In genomic region chr11:19979338-19979737, GRCm38 (mm10) we compare ENCODE assay signal across 9 mouse cellular contexts. TPM values are rescaled to one million over a fixed set of nuclear protein-coding genes. Genes with fewer than 3 reads are reported as not detected.
DNase-seq lines count a peak whose midpoint lies in the region; ATAC-seq lines count a peak whose summit lies in the region.
"Had no signal": no experiment of that assay in that cellular context is flagged by ENCODE, and none has a peak within 500 bp of the region (broad histone marks: within the 10 kb centered on the region; RNA-seq: fewer than 3 reads in every experiment).

No protein-coding gene starts in this region.

- peak; percentile 53 to 55 for DNase-seq in cerebellum, adult 18-20 months
- DNase-seq in cerebellum, adult 9-11 months = no peak
- DNase-seq in right cerebral cortex, adult 2 months (ENCODE audit: low spot score in 2 of 2) = peak; percentile 78 to 79
- no peak for DNase-seq in right cerebral cortex, postnatal 14 days
- DNase-seq in lung, postnatal 36 days = peak; percentile 63
- no peak for DNase-seq in midbrain, embryonic 11.5 days (ENCODE audit: low spot score, missing footprints)

- no peaks in the 10 kb centered on the region for H3K27me3 ChIP-seq in forebrain, embryonic 16.5 days (replicated peaks; ENCODE audit: control insufficient read depth, insufficient read depth, low read length)
- no peaks in the 10 kb centered on the region for H3K27me3 ChIP-seq in midbrain, embryonic 11.5 days (ENCODE audit: control insufficient read depth, insufficient read depth, low read length)
- H3K27me3 ChIP-seq: CH12.LX had no signal

- no peaks in the 10 kb centered on the region for H3K36me3 ChIP-seq in forebrain, embryonic 16.5 days (ENCODE audit: control insufficient read depth, insufficient read depth)
- no peaks in the 10 kb centered on the region for H3K36me3 ChIP-seq in midbrain, embryonic 11.5 days (ENCODE audit: control insufficient read depth, insufficient read depth, low read length)

- peak; percentile 59 to 67 for ATAC-seq in hematopoietic stem cell, adult 5-6 weeks (replicated peaks in 1 of 2; ENCODE audit: insufficient read depth in 1 of 2, low FRiP score in 2 of 2, low TSS enrichment in 1 of 2, low read depth in 1 of 2, poor library complexity in 2 of 2, severe bottlenecking in 2 of 2)
- ATAC-seq in forebrain, embryonic 16.5 days = no peak
- ATAC-seq in midbrain, embryonic 11.5 days (ENCODE audit: low FRiP score) = no peak

- no peaks in the 10 kb centered on the region for H3K9me3 ChIP-seq in forebrain, embryonic 16.5 days (ENCODE audit: control insufficient read depth, low read length)
- H3K9me3 ChIP-seq in midbrain, embryonic 11.5 days (ENCODE audit: control insufficient read depth, low read length) = no peaks in the 10 kb centered on the region

- peaks cover 7% of the 10 kb centered on the region; the same call in 1 of the 2 replicates for H3K4me1 ChIP-seq in forebrain, embryonic 16.5 days (replicated peaks; ENCODE audit: control insufficient read depth, insufficient read depth, low read length)
- H3K4me1 ChIP-seq in midbrain, embryonic 11.5 days (ENCODE audit: control insufficient read depth, insufficient read depth, low read length) = no peaks in the 10 kb centered on the region

- H3K4me3 ChIP-seq in forebrain, embryonic 16.5 days (replicated peaks; ENCODE audit: low read length) = no peak overlapping the region
- H3K4me3 ChIP-seq in midbrain, embryonic 11.5 days (ENCODE audit: low read depth, low read length) = no peak overlapping the region

- H3K4me2 ChIP-seq in forebrain, embryonic 16.5 days (ENCODE audit: low read length) = no peak overlapping the region
- no peak overlapping the region for H3K4me2 ChIP-seq in midbrain, embryonic 11.5 days

- WGBS in forebrain, embryonic 16.5 days = 85% methylated on average over 14 of the region's 14 CpGs
- WGBS in midbrain, embryonic 11.5 days = 94% methylated on average over 14 of the region's 14 CpGs

- no peak overlapping the region for H3K9ac ChIP-seq in forebrain, embryonic 16.5 days (replicated peaks; ENCODE audit: low read depth, low read length)
- H3K9ac ChIP-seq in midbrain, embryonic 11.5 days (ENCODE audit: low read length) = no peak overlapping the region

- H3K27ac ChIP-seq in forebrain, embryonic 16.5 days (ENCODE audit: low read length) = no peak overlapping the region
- no peak overlapping the region for H3K27ac ChIP-seq in midbrain, embryonic 11.5 days (ENCODE audit: low read depth, low read length)

RNA-seq across cellular contexts. Expression of gene Spred2, which starts 55.2 kb away (rescaled TPM):
- 4.9 and 11.3 TPM in 2 replicates for total RNA-seq in hematopoietic stem cell, adult 5-6 weeks (2017)
- polyA plus RNA-seq in forebrain, embryonic 16.5 days (2015; fragmentation: Nextera tagmentation; extraction: Ambion mirVana) = 8.4 TPM in 2 replicates
- 4.7 and 5.7 TPM in 2 replicates for polyA plus RNA-seq in midbrain, embryonic 11.5 days (2014; fragmentation: Nextera tagmentation; extraction: Ambion mirVana)

Comparison
In these comparisons a context has a peak if more than half of its experiments do, and no peak if none do; other contexts are left out.
1. DNase-seq: peak in cerebellum, adult 18-20 months (2 of 2), right cerebral cortex, adult 2 months (2 of 2) and lung, postnatal 36 days (single experiment); none in cerebellum, adult 9-11 months (single experiment), right cerebral cortex, postnatal 14 days (single experiment) and midbrain, embryonic 11.5 days (single experiment).
2. ATAC-seq: peak in hematopoietic stem cell, adult 5-6 weeks (2 of 2); none in forebrain, embryonic 16.5 days (single experiment) and midbrain, embryonic 11.5 days (single experiment).